Mouse (Mus musculus) ES-Bruce4 (cell line): ENCODE data around the gene Psmb7.

Experiments
- CTCF ChIP-seq: IDR thresholded peaks from one replicate; pipeline ENCODE4 v1.8.1; 2011; ENCODE audit warnings: low read depth, low read length
- EP300 ChIP-seq: IDR thresholded peaks from 2 replicates; pipeline ENCODE4 v1.6.1; 2011; ENCODE audit warnings: low read depth, low read length; ENCODE audit not compliant: insufficient read depth
- POLR2A ChIP-seq: IDR thresholded peaks from one replicate; pipeline ENCODE4 v1.8.1; 2011; ENCODE audit warnings: low read length; ENCODE audit not compliant: insufficient read depth

DNA sequence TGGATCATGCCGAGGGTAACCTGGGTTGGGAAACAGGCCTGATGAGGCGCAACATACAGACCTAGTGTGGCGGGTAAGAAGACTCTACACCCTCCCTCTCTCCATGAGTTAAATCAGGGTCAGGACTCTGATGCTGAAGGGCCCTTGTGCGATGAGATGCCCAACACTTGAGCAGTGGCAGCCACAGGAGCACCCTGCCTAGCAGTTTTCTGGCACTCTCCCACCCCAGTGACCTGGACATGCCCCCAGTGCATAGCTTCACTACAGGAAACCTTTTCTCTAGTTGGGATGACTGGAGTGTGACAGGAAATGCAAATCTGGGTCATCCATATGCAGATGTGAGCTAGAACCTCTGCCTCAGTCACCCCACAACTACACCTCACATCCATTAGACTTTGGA lies 88.2 kb downstream of the Psmb7 start:
- TF ChIP-seq POLR2A (no peak), CTCF (no peak), EP300 (peak; percentile 81)
